9 mouse cellular contexts compared by ENCODE assay signal in the genomic region with DNA sequence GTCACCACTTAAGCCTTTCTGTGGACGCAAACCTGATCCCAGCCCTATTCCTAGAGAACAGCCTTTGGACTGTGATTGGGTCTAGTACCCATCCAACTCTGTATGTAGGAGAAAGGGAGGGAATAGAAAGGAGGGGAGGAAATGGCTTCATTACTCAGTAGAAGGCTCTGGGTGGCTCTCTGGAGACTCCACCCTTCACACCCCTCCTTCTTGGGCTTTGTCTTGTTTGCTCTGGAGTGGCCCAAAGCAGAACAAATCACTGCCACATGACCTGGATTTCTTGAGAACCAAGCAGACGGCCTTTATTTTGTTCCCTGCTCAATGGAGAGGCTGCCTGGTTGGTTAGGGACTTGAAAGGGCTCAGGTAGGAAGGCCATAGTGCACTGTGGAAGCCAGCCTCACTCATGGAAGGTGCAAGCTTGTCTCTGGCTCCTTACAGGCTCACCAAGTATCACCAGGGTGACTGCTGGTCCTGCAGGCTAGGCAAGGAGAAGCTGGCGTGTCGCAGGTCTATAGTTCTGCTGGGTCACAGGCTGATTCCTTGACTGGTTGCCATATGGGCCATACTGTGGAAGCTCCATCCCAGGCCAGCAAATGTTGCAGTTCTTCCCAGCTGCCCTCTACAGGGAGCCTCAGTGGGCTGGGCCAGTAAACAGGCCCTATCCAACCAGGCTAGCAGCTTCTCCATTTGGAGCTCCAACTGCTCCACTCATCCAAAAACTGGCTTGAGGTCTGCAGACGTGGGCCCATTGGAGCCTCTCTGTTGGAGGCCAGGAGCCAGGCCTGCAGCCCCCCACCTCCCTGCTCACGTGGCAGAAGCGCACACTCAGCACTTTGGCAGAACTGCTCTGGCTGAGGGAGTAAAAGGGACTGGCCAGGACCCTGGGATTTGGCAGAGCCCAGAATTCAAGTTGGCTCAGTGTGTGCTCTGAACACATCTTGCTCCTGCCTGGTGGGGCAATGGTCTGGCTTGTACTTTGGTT. TPM values are rescaled to one million over a fixed set of nuclear protein-coding genes. Genes with fewer than 3 reads are reported as not detected.
DNase-seq lines count a peak whose midpoint lies in the region; ATAC-seq and TF ChIP-seq lines count a peak whose summit lies in the region.
"Had no signal": no experiment of that assay in that cellular context is flagged by ENCODE, and none has a peak within 500 bp of the region (broad histone marks: within the 10 kb centered on the region; RNA-seq: fewer than 3 reads in every experiment).

No protein-coding gene starts in this region.

- 0 out of 2 replicates have a peak, but pooled peaks cover 4% of the 10 kb centered on the region for H3K4me1 ChIP-seq in hindbrain, embryonic 15.5 days (replicated peaks)
- H3K4me1 ChIP-seq in hindbrain, embryonic 12.5 days, result no peaks in the 10 kb centered on the region
- H3K4me1 ChIP-seq in bone marrow macrophage, adult 2 months (ENCODE audit: control insufficient read depth, insufficient read depth, low read length), result peaks cover 18% of the 10 kb centered on the region
- no peaks in the 10 kb centered on the region for H3K4me1 ChIP-seq in cortical plate, adult 2 months (ENCODE audit: control insufficient read depth, insufficient read depth, low read length)
- no peaks in the 10 kb centered on the region; the same call in 1 of the 2 replicates for H3K4me1 ChIP-seq in lung, embryonic 16.5 days (replicated peaks; ENCODE audit: control insufficient read depth, insufficient read depth, low read length)

- no peak for TF ChIP-seq CTCF in bone marrow macrophage, adult 2 months (IDR thresholded peaks at IDR 0.05; ENCODE audit: low read depth, low read length)
- TF ChIP-seq CTCF in cortical plate, adult 2 months (IDR thresholded peaks at IDR 0.05; ENCODE audit: extremely low read depth, insufficient read depth, low read length), result no peak

- H3K27ac ChIP-seq in hindbrain, embryonic 15.5 days (replicated peaks), result no peak overlapping the region
- H3K27ac ChIP-seq in hindbrain, embryonic 12.5 days, result no peak overlapping the region
- H3K27ac ChIP-seq in bone marrow macrophage, adult 2 months (ENCODE audit: insufficient read depth, low read depth, low read length), result peak overlapping the region; percentile 73
- H3K27ac ChIP-seq in cortical plate, adult 2 months (ENCODE audit: insufficient read depth, low read length), result no peak overlapping the region
- H3K27ac ChIP-seq in lung, embryonic 16.5 days (ENCODE audit: low read length), result peak overlapping the region; percentile 10; the same call in 1 of the 2 replicates

- no peaks in the 10 kb centered on the region for H3K9me3 ChIP-seq in hindbrain, embryonic 15.5 days
- no peaks in the 10 kb centered on the region for H3K9me3 ChIP-seq in hindbrain, embryonic 12.5 days (replicated peaks)
- no peaks in the 10 kb centered on the region for H3K9me3 ChIP-seq in lung, embryonic 16.5 days (ENCODE audit: control insufficient read depth, low read length)
- H3K9me3 ChIP-seq: G1E had no signal

- TF ChIP-seq POLR2A in bone marrow macrophage, adult 2 months (IDR thresholded peaks at IDR 0.05; ENCODE audit: borderline replicate concordance, low read depth, low read length), result no peak
- TF ChIP-seq POLR2A in cortical plate, adult 2 months (IDR thresholded peaks at IDR 0.05; ENCODE audit: extremely low read depth, insufficient read depth, low read length), result 0 out of 2 replicates have a peak, but pooled peaks have one; percentile 24

- H3K36me3 ChIP-seq in hindbrain, embryonic 15.5 days, result peaks cover 13% of the 10 kb centered on the region; the same call in 1 of the 2 replicates
- H3K36me3 ChIP-seq in hindbrain, embryonic 12.5 days, result peaks cover 17% of the 10 kb centered on the region
- H3K36me3 ChIP-seq in lung, embryonic 16.5 days (ENCODE audit: control insufficient read depth, insufficient read depth, low read length), result peaks cover 2% of the 10 kb centered on the region; the same call in 1 of the 2 replicates

- no peak overlapping the region for H3K4me2 ChIP-seq in hindbrain, embryonic 15.5 days
- H3K4me2 ChIP-seq in hindbrain, embryonic 12.5 days (replicated peaks), result no peak overlapping the region
- H3K4me2 ChIP-seq in lung, embryonic 16.5 days (ENCODE audit: low read depth, low read length), result no peak overlapping the region

- 0 out of 2 replicates have a peak, but pooled peaks have one; percentile 48 for ATAC-seq in hindbrain, embryonic 15.5 days (ENCODE audit: low FRiP score, low read depth)
- ATAC-seq in hindbrain, embryonic 12.5 days (ENCODE audit: low FRiP score), result no peak
- ATAC-seq in lung, embryonic 16.5 days (ENCODE audit: low read depth), result peak; percentile 77
- no peak for ATAC-seq in megakaryocyte progenitor cell, adult 5-6 weeks (replicated peaks; ENCODE audit: poor library complexity)

- H3K27me3 ChIP-seq in hindbrain, embryonic 15.5 days, result no peaks in the 10 kb centered on the region
- no peaks in the 10 kb centered on the region for H3K27me3 ChIP-seq in hindbrain, embryonic 12.5 days
- H3K27me3 ChIP-seq in lung, embryonic 16.5 days (ENCODE audit: control insufficient read depth, insufficient read depth, low read depth, low read length), result no peaks in the 10 kb centered on the region

- 53% methylated on average over 7 of the region's 7 CpGs for WGBS in hindbrain, embryonic 15.5 days
- 49% methylated on average over 7 of the region's 7 CpGs for WGBS in hindbrain, embryonic 12.5 days
- WGBS in lung, embryonic 16.5 days, result 39% methylated on average over 7 of the region's 7 CpGs

- H3K4me3 ChIP-seq in hindbrain, embryonic 15.5 days, result no peak overlapping the region
- H3K4me3 ChIP-seq in hindbrain, embryonic 12.5 days, result no peak overlapping the region
- no peak overlapping the region for H3K4me3 ChIP-seq in bone marrow macrophage, adult 2 months (ENCODE audit: insufficient read depth, low read length)
- no peak overlapping the region for H3K4me3 ChIP-seq in cortical plate, adult 2 months (ENCODE audit: insufficient read depth, low read length)
- no peak overlapping the region for H3K4me3 ChIP-seq in lung, embryonic 16.5 days (ENCODE audit: low read length)

- DNase-seq in frontal cortex, postnatal 10 days (ENCODE audit: low spot score in 2 of 2), result no peak
- no peak for DNase-seq in urinary bladder, postnatal 25 days (ENCODE audit: low spot score)

- no peak overlapping the region for H3K9ac ChIP-seq in hindbrain, embryonic 15.5 days
- no peak overlapping the region for H3K9ac ChIP-seq in hindbrain, embryonic 12.5 days
- H3K9ac ChIP-seq in lung, embryonic 16.5 days (ENCODE audit: low read length), result no peak overlapping the region

RNA-seq across cellular contexts. Expression of a gene that starts 22.7 kb away (rescaled TPM):
- 7.0 and 7.1 TPM in 2 replicates for polyA plus RNA-seq in hindbrain, embryonic 15.5 days (2015; fragmentation: Nextera tagmentation; extraction: Ambion mirVana)
- polyA plus RNA-seq in hindbrain, embryonic 12.5 days (2016; fragmentation: Nextera tagmentation; extraction: Ambion mirVana), result 8.4 and 9.4 TPM in 2 replicates
- 5.2 and 6.8 TPM in 2 replicates for polyA plus RNA-seq in bone marrow macrophage, adult 2 months (2012; ENCODE audit: insufficient read depth, insufficient read length, missing spikeins)
- polyA plus RNA-seq in cortical plate, adult 2 months (2012; rRNA removed), result 6.1 and 6.7 TPM in 2 replicates
- 9.1 and 10.6 TPM in 2 replicates for polyA plus RNA-seq in lung, embryonic 16.5 days (2015; fragmentation: Nextera tagmentation; extraction: Ambion mirVana)
- total RNA-seq in megakaryocyte progenitor cell, adult 5-6 weeks (2015), result 6.2 and 8.4 TPM in 2 replicates
- total RNA-seq in megakaryocyte progenitor cell, adult 5-6 weeks (2017), result 6.3 and 7.5 TPM in 2 replicates

RNA-seq across cellular contexts. Expression of a gene that starts 26.6 kb away (rescaled TPM):
- 1.3 and 1.8 TPM in 2 replicates for polyA plus RNA-seq in hindbrain, embryonic 15.5 days (2015; fragmentation: Nextera tagmentation; extraction: Ambion mirVana)
- polyA plus RNA-seq in hindbrain, embryonic 12.5 days (2016; fragmentation: Nextera tagmentation; extraction: Ambion mirVana), result 6.4 TPM in 2 replicates
- polyA plus RNA-seq in bone marrow macrophage, adult 2 months (2012; ENCODE audit: insufficient read depth, insufficient read length, missing spikeins), result not detected in 2 replicates
- polyA plus RNA-seq in cortical plate, adult 2 months (2012; rRNA removed), result 0.28 and 0.48 TPM in 2 replicates
- 8.1 and 9.0 TPM in 2 replicates for polyA plus RNA-seq in lung, embryonic 16.5 days (2015; fragmentation: Nextera tagmentation; extraction: Ambion mirVana)
- total RNA-seq in megakaryocyte progenitor cell, adult 5-6 weeks (2015), result not detected in 2 replicates
- total RNA-seq in megakaryocyte progenitor cell, adult 5-6 weeks (2017), result not detected in 2 replicates

RNA-seq across cellular contexts. Expression of a gene that starts 30.7 kb away (rescaled TPM):
- 12.3 and 13.4 TPM in 2 replicates for polyA plus RNA-seq in hindbrain, embryonic 15.5 days (2015; fragmentation: Nextera tagmentation; extraction: Ambion mirVana)
- 16.3 and 19.7 TPM in 2 replicates for polyA plus RNA-seq in hindbrain, embryonic 12.5 days (2016; fragmentation: Nextera tagmentation; extraction: Ambion mirVana)
- polyA plus RNA-seq in bone marrow macrophage, adult 2 months (2012; ENCODE audit: insufficient read depth, insufficient read length, missing spikeins), result 86.6 and 110 TPM in 2 replicates
- polyA plus RNA-seq in cortical plate, adult 2 months (2012; rRNA removed), result 30.5 and 31.5 TPM in 2 replicates
- 13.9 and 14.3 TPM in 2 replicates for polyA plus RNA-seq in lung, embryonic 16.5 days (2015; fragmentation: Nextera tagmentation; extraction: Ambion mirVana)
- 19.0 and 24.9 TPM in 2 replicates for total RNA-seq in megakaryocyte progenitor cell, adult 5-6 weeks (2015)
- 26.7 and 29.6 TPM in 2 replicates for total RNA-seq in megakaryocyte progenitor cell, adult 5-6 weeks (2017)

Comparison
In these comparisons a context has a peak if more than half of its experiments do, and no peak if none do; other contexts are left out.
1. ATAC-seq: peak in hindbrain, embryonic 15.5 days (single experiment) and lung, embryonic 16.5 days (single experiment); none in hindbrain, embryonic 12.5 days (single experiment) and megakaryocyte progenitor cell, adult 5-6 weeks (single experiment).
2. H3K27ac ChIP-seq: peak in bone marrow macrophage, adult 2 months (single experiment) and lung, embryonic 16.5 days (single experiment); none in hindbrain, embryonic 15.5 days (single experiment), hindbrain, embryonic 12.5 days (single experiment) and cortical plate, adult 2 months (single experiment).